Mouse (Mus musculus) kidney, embryonic 14.5 days (tissue): Measurements from ENCODE around the gene Etv6. TPM values are rescaled to one million over a fixed set of nuclear protein-coding genes. Genes with fewer than 3 reads are reported as not detected.

ENCODE experiments used
- ATAC-seq: fragments of 200-750 bp; cut with Nextera tagmentation; 2 replicates; pipeline ENCODE4 v1.8.0; 2017; ENCODE audit warnings: moderate number of reproducible peaks, mild to moderate bottlenecking, moderate TSS enrichment, moderate library complexity; ENCODE audit not compliant: low FRiP score, low TSS enrichment
- H3K27ac ChIP-seq: fragments of 300-500 bp; sonication (generic); 2 replicates; pipeline ENCODE4 v1.5.1; 2014; ENCODE audit warnings: low read depth, mild to moderate bottlenecking, low read length, moderate library complexity, mixed read lengths
- H3K27me3 ChIP-seq: fragments of 300-500 bp; sonication (generic); 2 replicates; pipeline ENCODE4 v1.6.1; 2014; ENCODE audit warnings: mild to moderate bottlenecking, low read length; ENCODE audit not compliant: control insufficient read depth, insufficient read depth
- H3K36me3 ChIP-seq: fragments of 300-500 bp; sonication (generic); 2 replicates; pipeline ENCODE4 v1.6.1; 2014; ENCODE audit warnings: low read length, mixed read lengths; ENCODE audit not compliant: control insufficient read depth, insufficient read depth
- H3K4me1 ChIP-seq: fragments of 300-500 bp; sonication (generic); 2 replicates; pipeline ENCODE4 v1.6.1; 2014; ENCODE audit warnings: low read length, mixed read lengths; ENCODE audit not compliant: control insufficient read depth, insufficient read depth
- H3K4me2 ChIP-seq: fragments of 300-500 bp; sonication (generic); replicated peaks from 2 replicates; pipeline ENCODE4 v1.6.1; 2014; ENCODE audit warnings: low read depth, mild to moderate bottlenecking, low read length
- H3K4me3 ChIP-seq: fragments of 300-500 bp; sonication (generic); 2 replicates; pipeline ENCODE4 v1.5.1; 2014; ENCODE audit warnings: mild to moderate bottlenecking, low read length
- H3K9ac ChIP-seq: fragments of 300-500 bp; sonication (generic); 2 replicates; pipeline ENCODE4 v1.6.1; 2014; ENCODE audit warnings: low read depth, mild to moderate bottlenecking, low read length, moderate library complexity
- H3K9me3 ChIP-seq: fragments of 300-500 bp; sonication (generic); 2 replicates; pipeline ENCODE4 v1.6.1; 2016; ENCODE audit warnings: low read length; ENCODE audit not compliant: control insufficient read depth
- WGBS: fragments of 180-500 bp; shearing (Covaris S2); extraction: QIAGEN DNeasy Blood & Tissue Kit; methylation state at CpG from one replicate; pipeline ENCODE4 v1.1.7; 2014; 5-methylcytosine and 5-hydroxymethylcytosine counted together
- polyA plus RNA-seq: library from polyadenylated mRNA; unstranded; fragments of >200 nt; fragmentation: Nextera tagmentation; extraction: Ambion mirVana; gene quantifications from 2 replicates; pipeline ENCODE4 v1.2.1, GENCODE M21; 2014

Gene Etv6
- polyA plus RNA-seq, 1 experiment from 2014 or later: 18.1 TPM

- no peak overlapping the region for H3K4me3 ChIP-seq
- 58% methylated on average over 16 of the region's 16 CpGs for WGBS
- ATAC-seq: no peak
- H3K4me2 ChIP-seq: no peak overlapping the region
- no peaks in the 10 kb centered on the region; the same call in 1 of the 2 replicates for H3K36me3 ChIP-seq
- H3K9me3 ChIP-seq: no peaks in the 10 kb centered on the region
- H3K9ac ChIP-seq: no peak overlapping the region
- no peaks in the 10 kb centered on the region for H3K27me3 ChIP-seq
- peaks cover 18% of the 10 kb centered on the region for H3K4me1 ChIP-seq
- no peak overlapping the region for H3K27ac ChIP-seq
These were observed 105.5 kb downstream of the Etv6 start for GRCm38 (mm10) chr6:134140718-134141615.

GRCm38 (mm10) chr6:134141616-134142165 lies 106.2 kb downstream of the Etv6 start:
- Histone ChIP-seq H3K4me2 (no peak overlapping the region), H3K36me3 (no peaks in the 10 kb centered on the region; the same call in 1 of the 2 replicates), H3K27ac (no peak overlapping the region), H3K27me3 (no peaks in the 10 kb centered on the region), H3K4me3 (no peak overlapping the region), H3K9me3 (no peaks in the 10 kb centered on the region), H3K4me1 (peaks cover 18% of the 10 kb centered on the region), H3K9ac (no peak overlapping the region)
- 77% methylated on average over 1 of the region's 1 CpGs for WGBS
- ATAC-seq: no peak

GRCm38 (mm10) chr6:134142700-134143099 lies 107.2 kb downstream of the Etv6 start:
- Histone ChIP-seq H3K4me1 (peaks cover 18% of the 10 kb centered on the region), H3K27ac (no peak overlapping the region)
- 61% methylated on average over 11 of the region's 11 CpGs for WGBS

GRCm38 (mm10) chr6:134143649-134144097 lies 108.2 kb downstream of the Etv6 start:
- no peak for ATAC-seq
- H3K4me3 ChIP-seq: no peak overlapping the region
- no peaks in the 10 kb centered on the region for H3K9me3 ChIP-seq
- peak overlapping the region; percentile 8; the same call in 1 of the 2 replicates for H3K27ac ChIP-seq
- no peak overlapping the region for H3K9ac ChIP-seq
- H3K36me3 ChIP-seq: no peaks in the 10 kb centered on the region; the same call in 1 of the 2 replicates
- 56% methylated on average over 3 of the region's 3 CpGs for WGBS
- no peak overlapping the region for H3K4me2 ChIP-seq
- H3K4me1 ChIP-seq: peaks cover 23% of the 10 kb centered on the region
- H3K27me3 ChIP-seq: no peaks in the 10 kb centered on the region

More at GRCm38 (mm10) chr6:134142700-134143099, 107.2 kb downstream of the Etv6 start:
- no peak overlapping the region for H3K9ac ChIP-seq
- no peaks in the 10 kb centered on the region for H3K9me3 ChIP-seq
- no peak overlapping the region for H3K4me2 ChIP-seq
- H3K4me3 ChIP-seq: no peak overlapping the region
- no peaks in the 10 kb centered on the region; the same call in 1 of the 2 replicates for H3K36me3 ChIP-seq
- ATAC-seq: peak; percentile 51; the same call in 1 of the 2 replicates
- H3K27me3 ChIP-seq: no peaks in the 10 kb centered on the region

GRCm38 (mm10) chr6:134144231-134145130 lies 109.0 kb downstream of the Etv6 start:
- Histone ChIP-seq H3K4me1 (peaks cover 23% of the 10 kb centered on the region), H3K4me2 (no peak overlapping the region), H3K27me3 (no peaks in the 10 kb centered on the region), H3K9me3 (no peaks in the 10 kb centered on the region), H3K36me3 (no peaks in the 10 kb centered on the region; the same call in 1 of the 2 replicates), H3K9ac (no peak overlapping the region), H3K4me3 (no peak overlapping the region), H3K27ac (peak overlapping the region; percentile 8; the same call in 1 of the 2 replicates)
- no peak for ATAC-seq
- 63% methylated on average over 15 of the region's 15 CpGs for WGBS

GRCm38 (mm10) chr6:134147596-134148442 lies 112.3 kb downstream of the Etv6 start:
- Histone ChIP-seq H3K9me3 (no peaks in the 10 kb centered on the region), H3K27ac (no peak overlapping the region), H3K4me2 (no peak overlapping the region), H3K4me1 (peaks cover 29% of the 10 kb centered on the region), H3K27me3 (no peaks in the 10 kb centered on the region), H3K36me3 (no peaks in the 10 kb centered on the region), H3K9ac (no peak overlapping the region), H3K4me3 (no peak overlapping the region)
- WGBS: 51% methylated on average over 22 of the region's 22 CpGs
- ATAC-seq: 0 out of 2 replicates have a peak, but pooled peaks have one; percentile 20

GRCm38 (mm10) chr6:134148443-134148942 lies 113.0 kb downstream of the Etv6 start:
- Histone ChIP-seq H3K4me2 (no peak overlapping the region), H3K27ac (no peak overlapping the region), H3K36me3 (no peaks in the 10 kb centered on the region), H3K9ac (no peak overlapping the region), H3K4me3 (no peak overlapping the region), H3K4me1 (peaks cover 24% of the 10 kb centered on the region), H3K27me3 (no peaks in the 10 kb centered on the region), H3K9me3 (no peaks in the 10 kb centered on the region)
- ATAC-seq: no peak; the same call in 1 of the 2 replicates
- WGBS: 79% methylated on average over 7 of the region's 7 CpGs

GRCm38 (mm10) chr6:134149606-134150005 lies 114.1 kb downstream of the Etv6 start:
- H3K9ac ChIP-seq: no peak overlapping the region
- no peaks in the 10 kb centered on the region for H3K9me3 ChIP-seq
- H3K4me3 ChIP-seq: no peak overlapping the region
- no peaks in the 10 kb centered on the region for H3K27me3 ChIP-seq
- no peak overlapping the region for H3K27ac ChIP-seq
- peaks cover 17% of the 10 kb centered on the region for H3K4me1 ChIP-seq
- H3K4me2 ChIP-seq: no peak overlapping the region
- H3K36me3 ChIP-seq: no peaks in the 10 kb centered on the region
- WGBS: 94% methylated on average over 7 of the region's 7 CpGs
- ATAC-seq: no peak
